Mouse (Mus musculus): Measurements from ENCODE around the gene Xrcc3. TPM values are rescaled to one million over a fixed set of nuclear protein-coding genes. Genes with fewer than 3 reads are reported as not detected.

The Xrcc3 gene
- total RNA-seq (2012; rRNA removed) = 16.3 and 21.8 TPM in 2 replicates
- total RNA-seq (2014; rRNA removed) = 7.4 and 11.8 TPM in 2 replicates
- 12.9 and 13.3 TPM in 2 replicates for polyA plus RNA-seq (2012; ENCODE audit: insufficient read length, low read depth)

- in situ Hi-C loops (cut with MboI; ENCODE audit: low pct_ligation_motif_present, low pct_unique_long_range_greater_than_20kb, low sequenced_read_pairs) (no loop called here), dilution Hi-C loops (cut with MboI; ENCODE audit: extremely low pct_ligation_motif_present, extremely low pct_unique_long_range_greater_than_20kb, low sequenced_read_pairs) (no loop called here)
- Histone ChIP-seq H3K27me3 (replicated peaks) (no peaks in the 10 kb centered on the region), H3K4me1 (ENCODE audit: control insufficient read depth in 1 of 2, insufficient read depth in 2 of 2) (peaks cover 16 to 37% of the 10 kb centered on the region in 2 experiments), H3K4me2 (ENCODE audit: insufficient read depth, low read depth, poor library complexity, severe bottlenecking) (peak within 1 kb of the TSS; percentile 85), H3K4me3 (replicated peaks in 1 of 3; ENCODE audit: low read depth in 2 of 3, low read length in 2 of 3, poor library complexity in 1 of 3) (peak within 1 kb of the TSS; percentile 76 to 82 (median 78)), H3K79me2 (replicated peaks; ENCODE audit: control insufficient read depth, extremely low read depth, insufficient read depth, poor library complexity, severe bottlenecking) (no peaks in the 10 kb centered on the region), H3K9ac (ENCODE audit: insufficient read depth, low read depth) (peak within 1 kb of the TSS; percentile 84), H3K27ac (ENCODE audit: insufficient read depth, low read depth) (no peak within 1 kb of the TSS), H3K36me3 (replicated peaks in 1 of 2; ENCODE audit: control insufficient read depth in 1 of 2, insufficient read depth in 1 of 2, low read length in 1 of 2) (peaks cover 12 to 36% of the 10 kb centered on the region in 2 experiments), H3K9me3 (replicated peaks; ENCODE audit: low read length) (no peaks in the 10 kb centered on the region)
- TF ChIP-seq ETS1 (conservative IDR thresholded peaks at IDR 0.05; ENCODE audit: low read depth, low read length) (no peak), RCOR1 (conservative IDR thresholded peaks at IDR 0.05; ENCODE audit: low read depth, low read length) (no peak), ZC3H11A (IDR thresholded peaks at IDR 0.05; ENCODE audit: low read depth, low read length) (no peak), MXI1 (IDR thresholded peaks at IDR 0.05; ENCODE audit: low read depth, low read length) (peak; percentile 84; the same call in 1 of the 2 replicates), IRF4 (IDR thresholded peaks at IDR 0.05; ENCODE audit: low read depth, low read length) (peak; percentile 43; the same call in 1 of the 2 replicates), TCF12 (IDR thresholded peaks at IDR 0.05; ENCODE audit: low read depth, low read length) (peak; percentile 16; the same call in 1 of the 2 replicates), ZNF384 (IDR thresholded peaks at IDR 0.05; ENCODE audit: low read depth, low read length) (no peak), MEF2A (IDR thresholded peaks at IDR 0.05; ENCODE audit: borderline replicate concordance, low read depth, low read length) (no peak), HCFC1 (IDR thresholded peaks at IDR 0.05; ENCODE audit: low read depth, low read length) (peak; percentile 70), SIN3A (IDR thresholded peaks at IDR 0.05; ENCODE audit: low read length) (peak; percentile 87), POLR2A (IDR thresholded peaks at IDR 0.05; ENCODE audit: low read depth, low read length) (peak; percentile 69), NELFE (IDR thresholded peaks at IDR 0.05; ENCODE audit: low read depth, low read length) (peak; percentile 69), NRF1 (IDR thresholded peaks at IDR 0.05; ENCODE audit: low read depth, low read length) (peak; percentile 52), UBTF (IDR thresholded peaks at IDR 0.05; ENCODE audit: low read depth, low read length) (no peak), MYC (IDR thresholded peaks at IDR 0.05; ENCODE audit: low read depth, low read length) (no peak), MAX (IDR thresholded peaks at IDR 0.05; ENCODE audit: low read length) (peak; percentile 4; the same call in 1 of the 2 replicates), E2F4 (IDR thresholded peaks at IDR 0.05; ENCODE audit: insufficient replicate concordance, low read depth, low read length) (peak; percentile 85; the same call in 1 of the 2 replicates), JUND (conservative IDR thresholded peaks at IDR 0.05; ENCODE audit: low read depth, low read length) (no peak), CHD2 (IDR thresholded peaks at IDR 0.05; ENCODE audit: low read length) (peak; percentile 96), CHD1 (IDR thresholded peaks at IDR 0.05; ENCODE audit: low read depth, low read length) (no peak), USF1 (IDR thresholded peaks at IDR 0.05; ENCODE audit: low read depth, low read length) (no peak), TBP (conservative IDR thresholded peaks at IDR 0.05; ENCODE audit: low read depth, low read length) (no peak), RAD21 (IDR thresholded peaks at IDR 0.05; ENCODE audit: low read depth, low read length) (no peak), POLR2AphosphoS2 (IDR thresholded peaks at IDR 0.05; ENCODE audit: low read depth, low read length) (no peak), ZMIZ1 (IDR thresholded peaks at IDR 0.05; ENCODE audit: low read depth, low read length) (0 out of 2 replicates have a peak, but pooled peaks have one; percentile 60), ELF1 (IDR thresholded peaks at IDR 0.05; ENCODE audit: low read depth, low read length) (peak; percentile 48; the same call in 1 of the 2 replicates), JUN (IDR thresholded peaks at IDR 0.05; ENCODE audit: insufficient read depth, low read depth, low read length) (no peak), KAT2A (IDR thresholded peaks at IDR 0.05; ENCODE audit: insufficient replicate concordance, low read length) (peak; percentile 71; the same call in 1 of the 2 replicates), CTCF (conservative IDR thresholded peaks at IDR 0.05 in 1 of 2, IDR thresholded peaks at IDR 0.05 in 1 of 2; ENCODE audit: low read depth in 2 of 2, low read length in 2 of 2) (no peak), BHLHE40 (IDR thresholded peaks at IDR 0.05; ENCODE audit: low read depth, low read length) (no peak), MAZ (IDR thresholded peaks at IDR 0.05; ENCODE audit: low read depth, low read length) (no peak; the same call in none of the 2 replicates), USF2 (conservative IDR thresholded peaks at IDR 0.05; ENCODE audit: low read depth, low read length) (no peak), MAFK (IDR thresholded peaks at IDR 0.05; ENCODE audit: insufficient replicate concordance, low read length) (no peak), SMC3 (IDR thresholded peaks at IDR 0.05; ENCODE audit: low read depth, low read length) (no peak), PAX5 (IDR thresholded peaks at IDR 0.05; ENCODE audit: low read length) (no peak), EP300 (IDR thresholded peaks at IDR 0.05; ENCODE audit: low read length) (no peak), GABPA (IDR thresholded peaks at IDR 0.05; ENCODE audit: insufficient replicate concordance, low read depth, low read length) (no peak), ZKSCAN1 (IDR thresholded peaks at IDR 0.05; ENCODE audit: borderline replicate concordance, low read depth, low read length) (no peak)
- peak; percentile 99 for DNase-seq (ENCODE audit: extremely low read depth)
Observed at GRCm38 (mm10) chr12:111813766-111814617, at the start of gene Xrcc3, which contains the start of gene Zfyve21. Gene Xrcc3, minus strand, starts transcription at chr12:111813873. Gene Zfyve21, plus strand, starts transcription at chr12:111814170.

Measured in CH12.LX (cell line).